In the genomic region with DNA sequence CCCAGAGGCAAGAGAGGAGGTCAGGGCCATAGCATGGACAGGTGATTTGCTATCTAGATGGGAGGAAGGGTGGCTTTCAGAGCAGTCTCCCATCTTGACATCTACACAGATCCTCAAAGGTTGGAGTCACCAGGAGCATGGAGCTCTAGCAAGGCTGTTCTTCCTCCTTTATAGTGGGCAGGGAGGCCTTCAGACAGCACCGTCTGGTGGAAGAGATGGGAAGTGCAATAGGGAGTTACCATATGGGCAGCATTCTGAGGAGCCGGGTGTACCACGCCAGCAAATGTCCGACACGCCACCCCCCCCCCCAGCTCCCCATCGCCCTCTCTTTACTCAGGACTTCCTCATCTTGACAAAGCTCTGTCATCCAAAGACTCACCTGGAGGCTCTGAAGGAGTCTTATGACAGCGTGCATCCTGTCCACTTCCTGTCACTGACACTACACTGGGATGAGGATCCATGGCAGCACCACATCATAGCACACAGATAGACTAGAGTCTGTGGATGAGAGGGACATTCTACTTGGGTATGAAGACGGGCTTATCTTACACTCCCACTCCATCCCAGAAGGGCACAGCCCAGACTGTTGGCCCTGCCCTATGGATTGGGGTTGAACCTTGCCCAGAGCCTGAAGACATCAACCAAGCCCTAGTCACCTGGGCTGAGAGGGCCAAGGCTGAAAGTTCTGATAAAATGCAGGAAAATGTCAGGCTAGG, we compare ENCODE assay signal across 9 mouse cellular contexts. TPM values are rescaled to one million over a fixed set of nuclear protein-coding genes. Genes with fewer than 3 reads are reported as not detected.
A peak's percentile ranks its signal among the peaks of the same experiment; 100 is the strongest.
DNase-seq lines count a peak whose midpoint lies in the region; ATAC-seq and TF ChIP-seq lines count a peak whose summit lies in the region.
"Had no signal": no experiment of that assay in that cellular context is flagged by ENCODE, and none has a peak within 500 bp of the region (broad histone marks: within the 10 kb centered on the region; RNA-seq: fewer than 3 reads in every experiment).

No protein-coding gene starts in this region.

- H3K9me3 ChIP-seq in embryonic facial prominence, embryonic 10.5 days, result no peaks in the 10 kb centered on the region
- H3K9me3 ChIP-seq in limb, embryonic 13.5 days, result no peaks in the 10 kb centered on the region

- WGBS in thymus, adult 2 months, result 12% methylated on average over 8 of the region's 8 CpGs
- WGBS in embryonic facial prominence, embryonic 10.5 days, result 26% methylated on average over 8 of the region's 8 CpGs
- WGBS in kidney, adult 2 months, result 19% methylated on average over 8 of the region's 8 CpGs
- WGBS in limb, embryonic 13.5 days, result 24% methylated on average over 8 of the region's 8 CpGs

- no peaks in the 10 kb centered on the region for H3K27me3 ChIP-seq in thymus, adult 2 months (ENCODE audit: control insufficient read depth, insufficient read depth, low read length)
- H3K27me3 ChIP-seq in embryonic facial prominence, embryonic 10.5 days (replicated peaks; ENCODE audit: low read depth, poor library complexity, severe bottlenecking), result peaks cover 16% of the 10 kb centered on the region; the same call in 1 of the 2 replicates
- no peaks in the 10 kb centered on the region for H3K27me3 ChIP-seq in kidney, adult 2 months (replicated peaks; ENCODE audit: control insufficient read depth, insufficient read depth, low read length)
- peaks cover 28% of the 10 kb centered on the region for H3K27me3 ChIP-seq in limb, embryonic 13.5 days

- no peak overlapping the region for H3K27ac ChIP-seq in thymus, adult 2 months (ENCODE audit: control insufficient read depth, insufficient read depth, low read length)
- H3K27ac ChIP-seq in embryonic facial prominence, embryonic 10.5 days (replicated peaks), result no peak overlapping the region
- H3K27ac ChIP-seq in kidney, adult 2 months (ENCODE audit: insufficient read depth, low read depth, low read length), result no peak overlapping the region
- H3K27ac ChIP-seq in limb, embryonic 13.5 days, result no peak overlapping the region

- peak; percentile 66 for DNase-seq in thymus, adult 2 months
- DNase-seq in thymus, adult 18-20 months, result no peak
- DNase-seq in adrenal gland, postnatal 25 days, result peak; percentile 57
- peak; percentile 63 for DNase-seq in embryonic facial prominence, embryonic 10.5 days (ENCODE audit: low spot score)
- DNase-seq in kidney, adult 2 months, result peak; percentile 61
- peak; percentile 37 for DNase-seq in naive thymus-derived CD4-positive, alpha-beta T cell, adult 2 months (ENCODE audit: low read depth)
- no peak for DNase-seq in yolk sac, embryonic 10.5 days (ENCODE audit: low spot score)

- no peaks in the 10 kb centered on the region for H3K36me3 ChIP-seq in thymus, adult 2 months (ENCODE audit: control insufficient read depth, insufficient read depth, low read length)
- H3K36me3 ChIP-seq in embryonic facial prominence, embryonic 10.5 days (replicated peaks), result no peaks in the 10 kb centered on the region
- H3K36me3 ChIP-seq in kidney, adult 2 months (ENCODE audit: control insufficient read depth, insufficient read depth, low read length), result no peaks in the 10 kb centered on the region
- no peaks in the 10 kb centered on the region for H3K36me3 ChIP-seq in limb, embryonic 13.5 days

- ATAC-seq in limb, embryonic 13.5 days (ENCODE audit: low FRiP score, low read depth), result 0 out of 2 replicates have a peak, but pooled peaks have one; percentile 21

- no peak for TF ChIP-seq POLR2A in thymus, adult 2 months (IDR thresholded peaks at IDR 0.05; ENCODE audit: control insufficient read depth, extremely low read depth, insufficient read depth, low read length, poor library complexity)
- TF ChIP-seq POLR2A in kidney, adult 2 months (IDR thresholded peaks at IDR 0.05; ENCODE audit: low read depth, low read length), result no peak

- H3K9ac ChIP-seq in limb, embryonic 13.5 days, result 0 out of 2 replicates have a peak overlapping the region, but pooled peaks have one; percentile 31

- no peak overlapping the region for H3K4me3 ChIP-seq in thymus, adult 2 months (ENCODE audit: control insufficient read depth, insufficient read depth, low read length)
- no peak overlapping the region for H3K4me3 ChIP-seq in embryonic facial prominence, embryonic 10.5 days
- no peak overlapping the region for H3K4me3 ChIP-seq in kidney, adult 2 months (ENCODE audit: insufficient read depth, low read depth, low read length)
- no peak overlapping the region for H3K4me3 ChIP-seq in limb, embryonic 13.5 days

- no peaks in the 10 kb centered on the region for H3K4me1 ChIP-seq in thymus, adult 2 months (replicated peaks; ENCODE audit: control insufficient read depth, insufficient read depth, low read length)
- H3K4me1 ChIP-seq in embryonic facial prominence, embryonic 10.5 days, result peaks cover 23% of the 10 kb centered on the region
- no peaks in the 10 kb centered on the region for H3K4me1 ChIP-seq in kidney, adult 2 months (ENCODE audit: control insufficient read depth, insufficient read depth, low read length)
- peaks cover 19% of the 10 kb centered on the region for H3K4me1 ChIP-seq in limb, embryonic 13.5 days

- no peak overlapping the region for H3K4me2 ChIP-seq in limb, embryonic 13.5 days (replicated peaks)

- TF ChIP-seq CTCF in thymus, adult 2 months (IDR thresholded peaks at IDR 0.05; ENCODE audit: borderline replicate concordance, control insufficient read depth, extremely low read depth, insufficient read depth, low read length, poor library complexity), result 0 out of 2 replicates have a peak, but pooled peaks have one; percentile 19
- TF ChIP-seq CTCF in kidney, adult 2 months (conservative IDR thresholded peaks at IDR 0.05; ENCODE audit: insufficient read depth, insufficient read length, low read depth, low read length), result peak; percentile 83

RNA-seq across cellular contexts. Expression of a gene that starts 6.8 kb away (rescaled TPM):
- 0.08 TPM in 2 replicates for polyA plus RNA-seq in thymus, adult 2 months (2012; rRNA removed)
- not detected in 2 replicates for total RNA-seq in adrenal gland, postnatal 25 days (2021)
- not detected in 2 replicates for polyA plus RNA-seq in embryonic facial prominence, embryonic 10.5 days (2016; fragmentation: Nextera tagmentation; extraction: Ambion mirVana)
- polyA plus RNA-seq in kidney, adult 2 months (2012; rRNA removed), result not detected in 2 replicates
- polyA plus RNA-seq in limb, embryonic 13.5 days (2015; fragmentation: Nextera tagmentation; extraction: Ambion mirVana), result not detected in 2 replicates
- total RNA-seq: gastrocnemius, postnatal 36 days had no signal

RNA-seq across cellular contexts. Expression of a gene that starts 24.1 kb away (rescaled TPM):
- 316 and 374 TPM in 2 replicates for polyA plus RNA-seq in thymus, adult 2 months (2012; rRNA removed)
- total RNA-seq in adrenal gland, postnatal 25 days (2021), result 21.5 and 26.8 TPM in 2 replicates
- 15.5 and 17.9 TPM in 2 replicates for polyA plus RNA-seq in embryonic facial prominence, embryonic 10.5 days (2016; fragmentation: Nextera tagmentation; extraction: Ambion mirVana)
- 28.9 and 44.7 TPM in 2 replicates for polyA plus RNA-seq in kidney, adult 2 months (2012; rRNA removed)
- polyA plus RNA-seq in limb, embryonic 13.5 days (2015; fragmentation: Nextera tagmentation; extraction: Ambion mirVana), result 18.7 and 21.2 TPM in 2 replicates

RNA-seq across cellular contexts. Expression of a gene that starts 37.6 kb away (rescaled TPM):
- polyA plus RNA-seq in thymus, adult 2 months (2012; rRNA removed), result 96.3 and 98.4 TPM in 2 replicates
- total RNA-seq in adrenal gland, postnatal 25 days (2021), result 60.1 and 63.9 TPM in 2 replicates
- 116 and 120 TPM in 2 replicates for polyA plus RNA-seq in embryonic facial prominence, embryonic 10.5 days (2016; fragmentation: Nextera tagmentation; extraction: Ambion mirVana)
- 39.3 and 39.4 TPM in 2 replicates for polyA plus RNA-seq in kidney, adult 2 months (2012; rRNA removed)
- 111 and 113 TPM in 2 replicates for polyA plus RNA-seq in limb, embryonic 13.5 days (2015; fragmentation: Nextera tagmentation; extraction: Ambion mirVana)

RNA-seq across cellular contexts. Expression of a gene that starts 37.7 kb away (rescaled TPM):
- polyA plus RNA-seq in thymus, adult 2 months (2012; rRNA removed), result 81.8 and 116 TPM in 2 replicates
- 139 and 168 TPM in 2 replicates for total RNA-seq in adrenal gland, postnatal 25 days (2021)
- 1,276 and 1,293 TPM in 2 replicates for polyA plus RNA-seq in embryonic facial prominence, embryonic 10.5 days (2016; fragmentation: Nextera tagmentation; extraction: Ambion mirVana)
- 29.7 and 38.5 TPM in 2 replicates for polyA plus RNA-seq in kidney, adult 2 months (2012; rRNA removed)
- polyA plus RNA-seq in limb, embryonic 13.5 days (2015; fragmentation: Nextera tagmentation; extraction: Ambion mirVana), result 641 and 645 TPM in 2 replicates

RNA-seq across cellular contexts. Expression of a gene that starts 47.3 kb away (rescaled TPM):
- polyA plus RNA-seq in thymus, adult 2 months (2012; rRNA removed), result not detected in 2 replicates
- not detected in 2 replicates for total RNA-seq in adrenal gland, postnatal 25 days (2021)
- 6.6 TPM in 1 of 2 replicates, not detected in the other for polyA plus RNA-seq in embryonic facial prominence, embryonic 10.5 days (2016; fragmentation: Nextera tagmentation; extraction: Ambion mirVana)
- polyA plus RNA-seq in kidney, adult 2 months (2012; rRNA removed), result not detected in 2 replicates
- polyA plus RNA-seq in limb, embryonic 13.5 days (2015; fragmentation: Nextera tagmentation; extraction: Ambion mirVana), result 3.5 TPM in 1 of 2 replicates, not detected in the other
- total RNA-seq: gastrocnemius, postnatal 36 days had no signal

Comparison
In these comparisons a context has a peak if more than half of its experiments do, and no peak if none do; other contexts are left out.
1. DNase-seq: peak in thymus, adult 2 months (single experiment), adrenal gland, postnatal 25 days (single experiment), embryonic facial prominence, embryonic 10.5 days (single experiment), kidney, adult 2 months (single experiment) and naive thymus-derived CD4-positive, alpha-beta T cell, adult 2 months (single experiment); none in thymus, adult 18-20 months (0 of 2) and yolk sac, embryonic 10.5 days (single experiment).